Mouse (Mus musculus): Measurements from ENCODE around the gene Cers2.

DNA sequence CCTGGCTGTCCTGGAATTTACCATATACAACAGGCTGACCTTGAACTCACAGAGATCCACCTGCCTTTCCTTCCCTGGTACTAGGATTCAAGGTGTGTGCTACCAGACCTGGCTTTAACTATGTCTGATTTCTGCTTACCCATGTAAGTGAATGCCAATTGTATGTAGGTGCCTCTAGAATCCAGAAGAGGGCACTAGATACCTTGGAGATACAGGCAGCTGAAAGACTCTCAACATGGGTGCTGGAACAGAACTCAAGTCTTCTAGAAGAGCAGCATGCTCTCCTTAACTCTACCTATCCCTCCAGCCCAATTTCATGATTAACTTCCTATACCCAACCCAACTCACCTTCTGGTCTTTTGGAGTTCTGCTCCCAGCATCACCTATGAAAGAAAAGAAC is 34.9 kb downstream of the Cers2 start:
- peak; percentile 48; the same call in 1 of the 2 replicates for TF ChIP-seq CTCF (IDR thresholded peaks at IDR 0.05; ENCODE audit: extremely low read depth, insufficient read depth, low read length)
- TF ChIP-seq POLR2A (IDR thresholded peaks at IDR 0.05; ENCODE audit: extremely low read depth, insufficient read depth, low read length), result no peak
